Mouse (Mus musculus): ENCODE measurements at regions not wholly inside any gene's neighbourhood (a gene's known extent, or its start where the extent isn't known, plus 50 kb on each side); places are given as distances from the start of the nearest gene placed in this dataset.
A peak's percentile ranks its signal among the peaks of the same experiment; 100 is the strongest.

- DNase-seq (ENCODE audit: extremely low read depth, insufficient read length, low spot score), result no peak
Observed at GRCm38 (mm10) chr14:54103115-54103514, 150.8 kb downstream of the Dad1 start.

- DNase-seq (ENCODE audit: extremely low read depth, insufficient read length, low spot score), result no peak
Observed at GRCm38 (mm10) chr14:54101775-54102174, 152.1 kb downstream of the Dad1 start.

- no peak for DNase-seq (ENCODE audit: extremely low read depth, insufficient read length, low spot score)
Observed at GRCm38 (mm10) chr14:54099360-54099759, 154.5 kb downstream of the Dad1 start.

- DNase-seq (ENCODE audit: extremely low read depth, insufficient read length, low spot score), result no peak
Observed at GRCm38 (mm10) chr14:54098122-54098775, 155.7 kb downstream of the Dad1 start.

GRCm38 (mm10) chr14:54097026-54097425 is 156.9 kb downstream of the Dad1 start:
- DNase-seq (ENCODE audit: extremely low read depth, insufficient read length, low spot score), result no peak

- DNase-seq (ENCODE audit: extremely low read depth, insufficient read length, low spot score), result no peak
Observed at GRCm38 (mm10) chr14:54092444-54092843, 161.5 kb downstream of the Dad1 start.

GRCm38 (mm10) chr14:54086660-54087059 is 167.2 kb downstream of the Dad1 start:
- DNase-seq (ENCODE audit: extremely low read depth, insufficient read length, low spot score), result no peak

GRCm38 (mm10) chr14:54074659-54075058 is 179.2 kb downstream of the Dad1 start:
- no peak for DNase-seq (ENCODE audit: extremely low read depth, insufficient read length, low spot score)

- DNase-seq (ENCODE audit: extremely low read depth, insufficient read length, low spot score), result no peak
Observed at GRCm38 (mm10) chr14:54072283-54072912, 181.5 kb downstream of the Dad1 start.

GRCm38 (mm10) chr14:54070240-54070639 is 183.7 kb downstream of the Dad1 start:
- no peak for DNase-seq (ENCODE audit: extremely low read depth, insufficient read length, low spot score)

- no peak for DNase-seq (ENCODE audit: extremely low read depth, insufficient read length, low spot score)
Observed at GRCm38 (mm10) chr14:54068684-54069083, 185.2 kb downstream of the Dad1 start.

GRCm38 (mm10) chr14:54065466-54065865 is 188.4 kb downstream of the Dad1 start:
- DNase-seq (ENCODE audit: extremely low read depth, insufficient read length, low spot score), result no peak

GRCm38 (mm10) chr14:54064541-54065402 is 189.1 kb downstream of the Dad1 start:
- DNase-seq (ENCODE audit: extremely low read depth, insufficient read length, low spot score), result peak; percentile 34

- DNase-seq (ENCODE audit: extremely low read depth, insufficient read length, low spot score), result peak; percentile 70
Observed at GRCm38 (mm10) chr14:54061570-54061969, 192.3 kb downstream of the Dad1 start.

- peak; percentile 22 for DNase-seq (ENCODE audit: extremely low read depth, insufficient read length, low spot score)
Observed at GRCm38 (mm10) chr14:54059776-54060175, 194.1 kb downstream of the Dad1 start.

- DNase-seq (ENCODE audit: extremely low read depth, insufficient read length, low spot score), result no peak
Observed at GRCm38 (mm10) chr14:54059096-54059495, 194.8 kb downstream of the Dad1 start.

GRCm38 (mm10) chr14:54056691-54057090 is 197.2 kb downstream of the Dad1 start:
- DNase-seq (ENCODE audit: extremely low read depth, insufficient read length, low spot score), result no peak

GRCm38 (mm10) chr14:54055390-54055789 is 198.5 kb downstream of the Dad1 start:
- DNase-seq (ENCODE audit: extremely low read depth, insufficient read length, low spot score), result no peak

- DNase-seq (ENCODE audit: extremely low read depth, insufficient read length, low spot score), result no peak
Observed at GRCm38 (mm10) chr14:54042286-54042685, 211.6 kb downstream of the Dad1 start.

- DNase-seq (ENCODE audit: extremely low read depth, insufficient read length, low spot score), result no peak
Observed at GRCm38 (mm10) chr14:54040644-54041043, 213.3 kb downstream of the Dad1 start.

- DNase-seq (ENCODE audit: extremely low read depth, insufficient read length, low spot score), result no peak
Observed at GRCm38 (mm10) chr14:54034516-54034915, 219.4 kb downstream of the Dad1 start.

GRCm38 (mm10) chr14:54023552-54023951 is 230.4 kb downstream of the Dad1 start:
- no peak for DNase-seq (ENCODE audit: extremely low read depth, insufficient read length, low spot score)

All from 3134 (cell line).